Mouse (Mus musculus) mouse embryonic stem cell (cell line): Measurements from ENCODE around the gene Robo1.
"Not testable (repeated sequence)": the region's sequence is repeated elsewhere in the genome, so short reads cannot be mapped to it uniquely, and the experiment has no call there.

ENCODE experiments used
- in situ Hi-C, 2 experiments: fragments of 300-500 bp; cut with MboI; formaldehyde crosslinking; loops; 1 replicate in 1 of 2; 3 replicates in 1 of 2; pipeline ENCODE4 v1.14.3; 2019 to 2020; ENCODE audit warnings: low sequenced_read_pairs in 2 of 2, low pct_unique_long_range_greater_than_20kb in 1 of 2, mixed read lengths in 1 of 2; ENCODE audit not compliant: unreplicated experiment in 1 of 2

Robo1 gene

GRCm38 (mm10) chr16:72419328-72420066 is 111.4 kb downstream of the Robo1 start:
- in situ Hi-C loops = no loop called here

- in situ Hi-C loops = no loop called here
Measured at GRCm38 (mm10) chr16:72422426-72422825, 114.3 kb downstream of the Robo1 start.

GRCm38 (mm10) chr16:72434396-72434795 is 126.3 kb downstream of the Robo1 start:
- in situ Hi-C loops = no loop called here

- in situ Hi-C loops = no loop called here
Measured at GRCm38 (mm10) chr16:72444428-72445135, 136.5 kb downstream of the Robo1 start.

DNA sequence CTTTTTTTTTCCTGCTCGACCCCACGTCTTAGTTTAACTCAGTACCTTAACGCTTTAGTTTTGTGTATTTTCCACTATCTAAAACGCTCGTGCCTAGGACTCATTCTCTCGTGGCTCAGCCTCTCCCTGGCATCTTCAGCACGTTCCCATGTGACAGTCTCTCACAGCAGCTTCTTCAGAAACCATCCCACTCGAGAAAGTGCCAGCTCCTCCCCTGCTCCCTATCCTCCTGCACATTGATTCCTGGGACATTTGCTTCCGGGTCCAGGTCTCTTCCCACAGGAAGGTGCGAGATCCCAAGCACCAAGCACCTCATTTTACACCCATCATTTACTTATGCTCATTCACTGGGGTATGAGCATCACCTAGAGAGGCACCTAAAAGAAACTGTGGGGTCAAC is 150.0 kb downstream of the Robo1 start:
- in situ Hi-C loops = no loop called here

DNA sequence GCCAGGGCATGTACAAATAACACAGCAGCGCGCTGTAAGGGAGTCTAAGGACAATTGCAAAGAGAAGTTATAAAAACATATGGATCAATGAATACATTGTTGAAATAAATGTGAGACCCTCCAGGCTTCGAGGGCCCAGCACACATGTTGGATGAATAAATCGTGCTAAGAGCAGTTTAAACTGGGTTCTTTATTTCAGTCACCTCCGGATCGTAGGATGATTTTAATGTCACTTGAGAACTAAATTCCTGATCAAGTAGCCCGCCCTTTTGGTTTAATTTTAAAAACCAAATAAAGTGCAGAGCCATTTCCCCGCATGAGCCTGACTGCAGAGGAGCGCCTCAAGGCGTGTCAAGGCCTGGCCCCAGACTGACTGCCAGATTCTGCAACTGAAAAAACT is 150.5 kb downstream of the Robo1 start:
- in situ Hi-C loops = no loop called here

- in situ Hi-C loops = no loop called here
Measured at GRCm38 (mm10) chr16:72465696-72466095, 157.6 kb downstream of the Robo1 start.

DNA sequence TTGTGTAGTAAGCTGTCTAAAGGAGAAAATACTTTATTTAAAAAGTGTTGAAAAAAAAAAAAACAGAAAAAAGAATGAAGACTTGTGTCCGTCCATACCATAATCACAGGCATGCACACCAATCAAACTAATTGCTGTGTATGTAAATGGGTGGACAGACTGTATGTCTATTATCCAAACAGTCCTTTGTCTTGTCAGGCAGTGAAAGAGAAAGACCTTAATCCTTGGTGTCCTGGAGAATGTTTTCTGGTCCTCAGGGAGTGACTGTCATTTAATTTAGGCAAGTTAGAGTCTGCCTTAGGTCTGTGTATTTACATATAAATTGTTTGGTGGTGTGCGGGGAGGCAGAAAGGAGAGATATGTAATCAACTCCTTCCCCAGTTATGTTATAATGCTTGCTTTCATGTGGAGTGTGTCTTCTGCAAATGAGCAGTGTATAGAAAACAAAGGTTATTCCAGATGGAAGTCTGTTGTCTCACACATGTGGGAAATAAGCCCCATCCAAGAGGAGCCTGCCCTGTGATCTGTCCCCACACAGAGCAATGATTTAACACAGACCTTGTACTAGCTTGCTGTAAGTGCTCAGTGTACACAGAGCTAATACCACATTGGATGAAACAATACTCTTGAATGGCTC is 162.0 kb downstream of the Robo1 start:
- in situ Hi-C loops = no loop called here

GRCm38 (mm10) chr16:72510716-72511199 is 202.7 kb downstream of the Robo1 start:
- in situ Hi-C loops = no loop called here

DNA sequence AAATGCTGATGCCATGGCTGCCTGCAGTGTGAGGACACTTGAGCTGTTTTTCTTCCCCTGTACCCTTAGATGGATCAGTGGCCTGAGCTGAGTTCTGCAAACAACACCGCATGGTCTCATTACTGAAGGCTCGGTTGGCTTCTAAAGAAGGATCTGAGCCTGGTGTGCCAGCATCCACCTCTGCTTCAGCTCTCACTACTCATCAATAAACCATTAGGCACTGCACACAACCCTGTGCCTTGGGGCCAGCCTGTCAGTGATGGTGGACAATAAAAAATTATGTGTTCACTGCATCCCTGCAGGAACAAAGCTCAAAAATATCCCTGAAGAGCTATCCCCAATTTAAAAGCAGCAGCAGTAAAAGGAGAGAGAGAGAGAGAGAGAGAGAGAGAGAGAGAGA is 223.2 kb downstream of the Robo1 start:
- in situ Hi-C loops = no loop called here

- in situ Hi-C loops = no loop called here
Measured at GRCm38 (mm10) chr16:72533900-72534571, 225.9 kb downstream of the Robo1 start.

- in situ Hi-C loops = no loop called here
Measured at GRCm38 (mm10) chr16:72538171-72538570, 230.1 kb downstream of the Robo1 start.

DNA sequence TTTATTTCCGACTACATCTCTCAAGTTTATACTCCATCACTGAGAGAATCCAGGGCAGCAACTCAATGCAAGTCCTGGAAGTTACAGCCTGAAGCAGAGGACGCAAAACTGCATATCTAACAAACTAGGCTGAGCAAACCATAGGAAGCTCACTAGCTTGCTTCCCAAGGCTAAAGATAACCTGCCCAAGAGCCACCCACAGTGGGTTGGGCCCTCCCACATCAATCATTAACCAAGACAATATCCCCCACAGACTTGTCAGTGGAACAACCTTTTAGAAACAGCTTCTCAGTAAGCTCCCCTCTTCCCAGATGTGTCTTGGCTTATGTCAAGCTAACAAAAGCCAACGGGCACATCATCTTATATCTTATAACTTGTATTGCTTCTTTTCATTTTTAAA is 235.8 kb downstream of the Robo1 start:
- in situ Hi-C loops = no loop called here

- in situ Hi-C loops = no loop called here
Measured at GRCm38 (mm10) chr16:72544950-72545349, 236.8 kb downstream of the Robo1 start.

DNA sequence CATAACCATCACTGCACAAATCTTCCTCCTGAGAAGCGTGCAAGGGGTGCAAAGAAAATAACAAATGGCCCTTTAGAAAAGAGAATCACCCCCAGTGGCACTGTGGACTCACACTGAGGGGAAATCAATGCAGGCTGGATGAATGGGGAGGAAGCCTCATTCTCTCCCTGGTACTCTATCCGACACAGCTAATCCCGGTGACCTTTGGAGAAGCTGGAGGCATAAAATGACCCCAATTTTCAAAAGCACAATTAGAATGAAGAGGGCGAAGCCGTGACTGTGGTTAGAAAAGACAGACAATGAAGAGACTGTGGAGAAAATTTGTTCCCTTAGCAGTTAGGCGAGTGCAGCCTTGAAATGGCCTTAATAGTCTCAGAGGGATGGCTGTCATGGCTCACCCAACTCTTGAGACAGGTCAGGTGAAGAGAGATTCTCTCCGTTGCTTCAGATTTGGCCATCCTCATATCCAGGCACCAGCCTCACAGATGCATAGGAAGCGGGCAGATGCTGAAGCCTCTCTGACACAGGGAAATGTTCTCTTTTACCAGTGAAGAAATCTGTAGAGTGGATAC is 243.7 kb downstream of the Robo1 start:
- in situ Hi-C loops = no loop called here

DNA sequence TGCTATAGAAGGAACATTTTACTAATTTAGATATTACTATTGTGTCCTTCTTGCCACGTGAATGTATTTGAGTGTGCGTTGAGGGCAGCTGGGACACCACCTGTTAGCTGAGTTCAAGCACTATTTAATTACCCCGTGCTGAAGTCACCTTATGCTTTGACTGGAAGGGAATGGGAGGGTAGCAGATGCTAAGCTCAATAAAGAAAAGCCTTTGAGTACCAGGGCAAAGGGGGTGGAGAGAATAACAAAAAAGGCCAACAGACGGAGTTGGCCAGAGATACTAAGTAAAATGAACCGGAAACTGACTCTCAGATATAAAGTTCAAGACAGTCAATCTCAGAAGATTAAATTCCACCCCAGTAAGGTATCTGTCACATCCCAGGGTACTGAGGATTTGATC is 245.6 kb downstream of the Robo1 start:
- in situ Hi-C loops = no loop called here

DNA sequence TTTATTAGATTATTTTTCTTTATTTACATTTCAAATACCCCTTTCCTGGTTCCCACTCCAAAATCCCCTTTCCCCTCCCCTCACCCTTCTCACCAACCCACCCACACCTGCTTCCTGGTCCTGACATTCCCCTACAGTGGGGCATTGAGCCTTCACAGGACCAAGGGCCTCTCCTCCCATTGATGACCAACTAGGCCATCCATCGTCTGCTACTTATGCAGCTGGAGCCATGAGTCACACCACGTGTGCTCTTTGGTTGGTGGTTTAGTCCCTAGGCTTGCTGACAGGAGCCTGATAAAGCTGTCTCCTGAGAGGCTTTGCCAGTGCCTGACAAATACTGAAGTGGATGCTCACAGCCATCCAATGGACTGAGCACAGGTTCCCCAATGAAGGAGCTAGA is 254.0 kb downstream of the Robo1 start:
- in situ Hi-C loops = not testable (repeated sequence)

DNA sequence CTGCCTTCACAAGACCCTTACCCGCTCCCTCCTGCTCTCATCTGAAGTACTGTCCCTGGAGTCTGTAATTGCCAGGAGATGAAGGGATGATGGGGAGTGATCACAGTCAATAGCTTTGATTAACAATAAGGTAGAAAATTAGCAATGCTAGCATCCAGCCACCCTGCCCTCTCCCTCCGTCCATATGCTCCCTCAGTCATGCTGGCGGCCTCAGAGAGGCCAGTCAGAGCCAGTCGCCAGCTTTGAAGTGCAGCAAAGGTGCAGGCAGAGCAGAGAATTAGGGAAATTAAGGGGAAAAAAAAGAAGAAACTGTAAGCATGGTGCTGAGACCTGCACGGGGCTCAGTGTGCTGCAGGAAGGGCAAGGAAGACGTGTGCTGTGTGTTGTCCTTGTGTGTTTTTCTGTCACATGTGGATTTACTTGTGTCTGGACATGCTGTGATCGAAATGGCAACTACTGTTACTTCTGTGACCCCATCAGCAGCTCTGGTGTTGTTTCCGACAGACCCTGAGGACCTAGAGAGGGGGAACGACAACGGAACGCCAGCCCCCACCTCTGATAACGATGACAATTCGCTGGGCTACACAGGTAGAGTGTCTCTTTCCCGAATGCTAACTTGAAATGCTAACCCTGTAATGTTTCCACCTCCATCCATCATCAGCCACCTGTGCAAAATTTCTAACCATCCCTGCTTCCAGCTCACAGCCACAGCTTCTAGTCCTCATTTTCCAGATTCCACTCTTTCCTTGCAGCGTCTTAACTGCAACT is 255.3 kb downstream of the Robo1 start:
- in situ Hi-C loops = no loop called here
